Mouse (Mus musculus) lung, adult 2 months (tissue): ENCODE data around the gene Gm28047.

Experiments used
- CTCF ChIP-seq: fragments of 200-500 bp; IDR thresholded peaks from 2 replicates; pipeline ENCODE4 v1.5.1; 2011; ENCODE audit warnings: mild to moderate bottlenecking, low read length, control low read depth; ENCODE audit not compliant: insufficient read depth
- POLR2A ChIP-seq: fragments of 200-500 bp; IDR thresholded peaks from 2 replicates; pipeline ENCODE4 v1.6.1; 2011; ENCODE audit warnings: low read depth, mild to moderate bottlenecking, control low read depth, low read length, borderline replicate concordance; ENCODE audit errors: extremely low read depth

DNA sequence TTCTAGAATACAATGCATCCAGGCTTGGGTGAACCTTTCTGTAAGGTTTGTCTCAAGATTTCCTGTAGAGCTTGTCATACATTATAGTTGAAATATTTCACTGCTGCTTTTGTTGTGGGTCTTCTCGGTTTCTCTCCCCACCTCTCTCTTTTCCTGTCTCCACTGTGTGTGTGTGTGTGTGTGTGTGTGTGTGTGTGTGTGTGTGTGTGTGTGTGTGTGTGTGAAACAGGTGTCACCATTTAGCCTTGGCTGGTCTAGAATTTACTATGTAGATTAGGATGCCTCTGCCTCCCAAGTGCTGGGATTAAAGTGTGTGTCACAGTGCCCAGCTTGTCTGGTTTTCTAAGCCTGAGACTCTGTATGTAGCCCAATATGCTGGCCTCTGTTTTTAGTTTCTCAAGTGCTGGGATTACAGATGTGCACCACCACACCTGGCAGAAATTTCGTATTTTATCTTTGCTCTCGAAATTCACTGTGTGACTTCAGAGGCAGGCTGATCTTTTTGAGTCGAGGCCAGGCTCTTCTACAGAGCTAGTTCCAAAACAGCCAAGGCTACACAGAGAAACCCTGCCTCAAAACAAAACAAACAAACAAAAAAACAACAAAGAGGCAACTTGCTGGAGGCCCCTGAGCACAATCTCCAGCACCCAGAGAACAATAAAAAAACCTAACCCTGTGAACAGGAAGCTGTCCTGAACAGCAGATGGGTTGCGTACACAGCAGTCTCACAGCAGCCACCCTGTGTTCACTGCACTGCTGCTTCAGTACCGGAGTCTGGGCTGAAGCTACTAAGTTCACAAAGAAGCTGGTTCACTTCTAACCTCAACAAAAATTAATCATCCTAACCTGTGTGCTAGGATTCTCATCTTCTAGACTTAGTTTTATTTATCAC is 98.5 kb downstream of the Gm28047 start:
- no peak for TF ChIP-seq CTCF
- TF ChIP-seq POLR2A, result no peak
